Mouse (Mus musculus) gastrocnemius, adult 8-10 months (tissue): ENCODE measurements around the gene Krt84. TPM values are rescaled to one million over a fixed set of nuclear protein-coding genes. Genes with fewer than 3 reads are reported as not detected.

Source experiments
- DNase-seq, 2 experiments: peaks; one replicate each; pipeline ENCODE4 v3.0.0; 2022; ENCODE audit warnings: low spot score in 2 of 2
- microRNA-seq: library from miRNA; unstranded; fragments of <30 nt; microRNA quantifications from one replicate; pipeline ENCODE4 v1.2.0, GENCODE M21; 2022
- total RNA-seq, 4 experiments: library from RNA; stranded (reverse); gene quantifications; 2 replicates each; pipeline ENCODE4 v1.2.4; 2022

Krt84 gene
- total RNA-seq, 4 experiments from 2014 or later: not detected

DNA sequence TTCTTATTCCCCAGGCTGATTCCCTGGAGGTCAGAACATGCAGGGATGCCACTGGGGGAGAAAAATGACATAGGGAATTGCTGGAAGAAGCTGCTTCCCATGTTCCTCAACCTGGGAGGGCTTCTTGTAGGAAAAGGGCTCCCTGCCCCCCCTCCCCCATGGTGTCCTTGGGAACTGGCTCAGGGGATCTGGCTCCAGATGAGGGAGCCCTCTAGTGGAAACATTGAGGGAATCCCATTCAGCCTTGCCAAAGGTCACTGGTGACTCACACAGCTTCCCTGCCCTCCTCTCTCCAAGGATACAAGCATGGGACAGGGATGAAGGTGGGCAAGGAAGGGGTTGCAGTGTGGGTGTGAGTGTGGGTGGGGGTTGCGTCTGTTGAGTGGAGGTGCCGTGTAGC is 35.4 kb downstream of the Krt84 start:
- no peak for DNase-seq

DNA sequence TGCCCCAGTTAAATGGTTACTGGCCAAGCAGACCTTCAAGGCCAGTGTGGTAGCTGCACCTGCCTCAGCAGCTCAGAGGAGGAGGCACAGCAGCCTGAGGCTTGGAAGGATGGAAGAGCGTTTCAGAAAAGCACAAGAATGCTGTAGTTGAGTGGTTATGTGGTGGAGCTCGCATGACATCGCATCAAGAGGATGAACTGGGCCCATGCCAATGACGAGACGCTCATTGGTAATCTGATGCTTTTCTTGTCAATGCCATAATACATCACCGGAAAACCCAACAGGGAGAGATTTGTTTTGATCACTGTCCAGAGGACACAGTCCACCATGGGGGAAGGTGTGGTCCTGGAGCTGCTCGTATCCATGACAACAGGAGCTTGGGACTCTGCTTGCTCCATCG is 37.4 kb downstream of the Krt84 start:
- DNase-seq: no peak

- no peak for DNase-seq
These were observed 38.4 kb downstream of the Krt84 start for GRCm38 (mm10) chr15:101494203-101494602.

DNA sequence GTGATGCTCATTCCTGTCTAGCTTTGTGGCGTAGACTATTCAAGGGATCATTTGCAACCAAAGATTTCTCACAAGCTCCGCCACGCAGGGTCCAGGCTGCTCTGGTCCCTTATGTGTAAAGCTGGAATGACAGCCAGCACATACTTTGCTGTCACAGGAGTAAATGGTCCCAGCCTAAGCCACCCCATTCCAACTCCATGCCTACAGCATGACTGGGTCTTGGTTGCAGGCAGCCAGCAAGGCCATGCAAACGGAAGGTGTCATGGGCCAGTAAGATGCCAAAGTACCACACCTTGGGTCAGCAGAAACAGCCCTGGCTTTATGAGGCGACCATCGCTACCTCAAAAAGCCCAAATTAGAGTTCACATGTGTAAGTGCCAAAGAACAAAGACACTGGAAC is 38.9 kb downstream of the Krt84 start:
- no peak for DNase-seq

GRCm38 (mm10) chr15:101492718-101493117 is 39.9 kb downstream of the Krt84 start:
- no peak for DNase-seq

GRCm38 (mm10) chr15:101491431-101491830 is 41.2 kb downstream of the Krt84 start, which contains the start of gene Krt83:
TSS of gene Krt83 (minus strand) at chr15:101491512.
- DNase-seq: no peak

- DNase-seq: no peak
These were observed 46.5 kb downstream of the Krt84 start for GRCm38 (mm10) chr15:101485911-101486635.

GRCm38 (mm10) chr15:101484939-101485338 is 47.7 kb downstream of the Krt84 start:
- no peak for DNase-seq

- DNase-seq: no peak
These were observed 49.0 kb downstream of the Krt84 start for GRCm38 (mm10) chr15:101483646-101484045.

GRCm38 (mm10) chr15:101482056-101482455 is 50.6 kb downstream of the Krt84 start:
- no peak for DNase-seq

- DNase-seq: no peak
These were observed 53.0 kb downstream of the Krt84 start for GRCm38 (mm10) chr15:101479666-101480060.

DNA sequence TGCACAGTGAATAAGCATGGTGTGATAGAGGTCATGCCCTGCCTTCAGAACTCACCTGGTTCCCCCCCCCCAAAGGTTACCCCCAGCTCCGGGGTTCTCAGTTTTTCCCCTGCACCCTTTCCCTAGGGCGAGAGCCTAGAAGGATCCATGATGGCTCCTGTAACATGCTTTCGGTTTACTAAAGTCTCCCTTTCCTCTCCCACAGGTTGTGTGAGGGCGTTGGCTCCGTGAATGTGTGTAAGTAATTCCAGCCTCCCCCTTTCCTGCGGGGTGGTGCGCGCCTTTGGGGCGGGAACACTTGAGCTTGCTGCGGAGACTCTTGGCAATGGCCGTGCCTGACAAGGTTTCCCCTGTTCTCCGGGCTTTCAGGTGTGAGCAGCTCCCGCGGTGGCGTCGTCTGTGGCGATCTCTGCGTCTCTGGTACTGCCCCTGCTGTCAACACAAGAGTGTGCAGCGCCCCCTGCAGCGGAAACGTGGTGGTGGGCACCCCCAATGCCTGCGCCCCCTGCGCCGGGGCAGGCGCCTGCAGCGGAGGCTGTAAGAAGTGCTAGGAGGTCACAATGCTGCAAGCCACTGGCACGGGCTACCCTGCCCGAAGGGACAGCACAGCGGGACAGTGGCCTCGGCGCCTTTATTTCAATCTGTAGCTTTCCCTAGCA is 53.5 kb downstream of the Krt84 start:
- peak in 1 of 2 experiments; percentile 33 for DNase-seq

Small RNA genes within 50 kb of the gene (microRNA-seq; reads per million reads assigned to microRNA genes)
- not detected for gene Gm44393
- not detected for gene Gm44460

Other genes with a start within 250 kb of the Krt84 start
- 10 to 100 TPM; 28.6 to 35.4 (median 31.8) TPM for gene Atg101, start 248.5 kb downstream of the Krt84 start, total RNA-seq
- gene 6030408B16Rik, start 239.6 kb downstream of the Krt84 start, total RNA-seq: not detected
- 1 to 10 TPM; 1.1 to 3.4 (median 2.5) TPM for gene Krt80, start 162.7 kb downstream of the Krt84 start, total RNA-seq
- gene Krt7, start 121.8 kb downstream of the Krt84 start, total RNA-seq: not detected
- not detected for gene Krt87, start 94.0 kb downstream of the Krt84 start, total RNA-seq
- gene Krt88, start 85.1 kb downstream of the Krt84 start, total RNA-seq: not detected
- not detected for gene Krt81, start 69.1 kb downstream of the Krt84 start, total RNA-seq
- gene Krt86, start 59.3 kb downstream of the Krt84 start, total RNA-seq: not detected
- not detected for gene Krt83, start 41.3 kb downstream of the Krt84 start, total RNA-seq
- not detected for gene Gm49425, start 15.6 kb downstream of the Krt84 start, total RNA-seq
- gene Krt82, start 17.8 kb upstream of the Krt84 start, total RNA-seq: not detected
- not detected for gene Krt90, start 30.1 kb upstream of the Krt84 start, total RNA-seq
- gene Krt75, start 41.1 kb upstream of the Krt84 start, total RNA-seq: not detected
- gene Gm5414, start 95.4 kb upstream of the Krt84 start, total RNA-seq: not detected
- gene Gm5478, start 114.6 kb upstream of the Krt84 start, total RNA-seq: not detected
- gene Krt6b, start 147.5 kb upstream of the Krt84 start, total RNA-seq: not detected
- gene Krt6a, start 161.5 kb upstream of the Krt84 start, total RNA-seq: not detected
- gene Krt5, start 180.1 kb upstream of the Krt84 start, total RNA-seq: not detected
- gene Krt71, start 210.3 kb upstream of the Krt84 start, total RNA-seq: not detected